Mouse (Mus musculus) C2C12 (cell line): ENCODE results near the gene Fads2. TPM values are rescaled to one million over a fixed set of nuclear protein-coding genes. Genes with fewer than 3 reads are reported as not detected.

Experiments
- H3K27me3 ChIP-seq: one replicate; pipeline ENCODE4 v1.6.1; 2011; ENCODE audit not compliant: control insufficient read depth, insufficient read depth, insufficient read length
- H3K36me3 ChIP-seq: one replicate; pipeline ENCODE4 v1.6.1; 2011; ENCODE audit not compliant: control insufficient read depth, insufficient read depth
- H3K4me3 ChIP-seq: one replicate; pipeline ENCODE4 v1.5.1; 2011; ENCODE audit warnings: mild to moderate bottlenecking, control low read depth; ENCODE audit not compliant: poor library complexity, insufficient read depth, severe bottlenecking
- H3K79me2 ChIP-seq: one replicate; pipeline ENCODE4 v1.6.1; 2011; ENCODE audit not compliant: control insufficient read depth, insufficient read depth
- H3K79me3 ChIP-seq: one replicate; pipeline ENCODE4 v1.6.1; 2011; ENCODE audit warnings: low read depth, control low read depth
- H3ac ChIP-seq: one replicate; pipeline ENCODE3; 2011; ENCODE audit warnings: low read depth; ENCODE audit not compliant: control insufficient read depth, insufficient read length
- CEBPB ChIP-seq: IDR thresholded peaks from one replicate; pipeline ENCODE4 v1.6.1; 2011; ENCODE audit warnings: low read depth, mild to moderate bottlenecking, control low read depth, moderate library complexity
- CTCF ChIP-seq: IDR thresholded peaks from one replicate; pipeline ENCODE4 v1.5.1; 2011; ENCODE audit not compliant: control insufficient read depth, insufficient read depth, insufficient read length
- FOSL1 ChIP-seq: IDR thresholded peaks from one replicate; pipeline ENCODE4 v1.8.0; 2011; ENCODE audit warnings: mild to moderate bottlenecking, low read length; ENCODE audit not compliant: poor library complexity, insufficient read depth, severe bottlenecking
- MAX ChIP-seq: IDR thresholded peaks from one replicate; pipeline ENCODE4 v1.6.1; 2011; ENCODE audit warnings: mild to moderate bottlenecking, control low read depth
- MYOD1 ChIP-seq: IDR thresholded peaks from one replicate; pipeline ENCODE4 v1.6.1; 2011; ENCODE audit warnings: low read depth; ENCODE audit not compliant: control insufficient read depth, insufficient read length
- MYOG ChIP-seq: IDR thresholded peaks from one replicate; pipeline ENCODE4 v1.6.1; 2011; ENCODE audit not compliant: control insufficient read depth, insufficient read length; ENCODE audit errors: extremely low read depth
- USF1 ChIP-seq: IDR thresholded peaks from one replicate; pipeline ENCODE4 v1.6.1; 2011; ENCODE audit warnings: low read depth, mild to moderate bottlenecking, control low read depth, moderate library complexity
- long read RNA-seq, 2 experiments: library from polyadenylated mRNA; unstranded; transcript quantifications; one replicate each; pipeline ENCODE4 v2.0.0; 2019 to 2020
- polyA plus RNA-seq: library from polyadenylated mRNA; unstranded; fragments of >200 nt; fragmentation: generic; extraction: Trizol; gene quantifications from one replicate; pipeline ENCODE4 v1.2.1, GENCODE M21; 2012; ENCODE audit warnings: missing spikeins

Fads2 gene
- polyA plus RNA-seq, result 72.6 TPM
- long read RNA-seq, experiment 1, transcript Fads2-201 (12 exons, 3,150 nt), result major isoform, 34 of 42 reads
- long read RNA-seq, experiment 1, partial matches to known transcripts, result 1 of 42 reads
- long read RNA-seq, experiment 1, other reads (novel, unspliced or antisense), result 7 of 42 reads
- long read RNA-seq, experiment 2, transcript Fads2-201 (12 exons, 3,150 nt), result major isoform, 194 of 207 reads
- long read RNA-seq, experiment 2, partial matches to known transcripts, result 0 of 207 reads
- long read RNA-seq, experiment 2, other reads (novel, unspliced or antisense), result 13 of 207 reads

GRCm38 (mm10) chr19:10101341-10102053 is at the start of gene Fads2:
Gene Fads2, minus strand, starts transcription at chr19:10101746.
- Histone ChIP-seq H3K79me3 (peaks cover 21% of the 10 kb centered on the region), H3K36me3 (peaks cover 14% of the 10 kb centered on the region), H3K27me3 (no peaks in the 10 kb centered on the region), H3K4me3 (peak within 1 kb of the TSS; percentile 79), H3ac (peak within 1 kb of the TSS; percentile 93), H3K79me2 (peaks cover 43% of the 10 kb centered on the region)
- TF ChIP-seq FOSL1 (no peak), CTCF (peak; percentile 1)

- TF ChIP-seq CTCF (no peak), MAX (no peak), MYOD1 (no peak), MYOG (no peak), FOSL1 (no peak), USF1 (no peak)
- Histone ChIP-seq H3K79me2 (no peaks in the 10 kb centered on the region), H3ac (no peak overlapping the region), H3K27me3 (no peaks in the 10 kb centered on the region), H3K36me3 (no peaks in the 10 kb centered on the region), H3K79me3 (no peaks in the 10 kb centered on the region), H3K4me3 (no peak overlapping the region)
Observed at GRCm38 (mm10) chr19:10149189-10149588, 47.6 kb upstream of the Fads2 start.

GRCm38 (mm10) chr19:10148555-10148954 is 47.0 kb upstream of the Fads2 start:
- H3K79me2 ChIP-seq, result no peaks in the 10 kb centered on the region
- TF ChIP-seq MYOD1, result no peak
- TF ChIP-seq CTCF, result no peak
- no peak for TF ChIP-seq USF1
- TF ChIP-seq MAX, result no peak
- no peak for TF ChIP-seq CEBPB
- no peak for TF ChIP-seq MYOG
- TF ChIP-seq FOSL1, result no peak
- H3ac ChIP-seq, result no peak overlapping the region
- H3K79me3 ChIP-seq, result no peaks in the 10 kb centered on the region
- no peak overlapping the region for H3K4me3 ChIP-seq
- H3K36me3 ChIP-seq, result no peaks in the 10 kb centered on the region
- no peaks in the 10 kb centered on the region for H3K27me3 ChIP-seq

GRCm38 (mm10) chr19:10144464-10144863 is 42.9 kb upstream of the Fads2 start:
- TF ChIP-seq CEBPB (no peak), MAX (no peak), FOSL1 (no peak), USF1 (no peak), MYOG (no peak), CTCF (no peak), MYOD1 (no peak)
- H3K79me2 ChIP-seq, result no peaks in the 10 kb centered on the region
- H3K79me3 ChIP-seq, result no peaks in the 10 kb centered on the region
- no peaks in the 10 kb centered on the region for H3K36me3 ChIP-seq
- H3K27me3 ChIP-seq, result no peaks in the 10 kb centered on the region
- H3K4me3 ChIP-seq, result no peak overlapping the region
- H3ac ChIP-seq, result no peak overlapping the region

- no peaks in the 10 kb centered on the region for H3K79me2 ChIP-seq
- no peaks in the 10 kb centered on the region for H3K27me3 ChIP-seq
- H3K4me3 ChIP-seq, result no peak overlapping the region
- no peak overlapping the region for H3ac ChIP-seq
- TF ChIP-seq MYOD1 (no peak), CEBPB (no peak), CTCF (no peak), MYOG (no peak), MAX (no peak), FOSL1 (no peak), USF1 (no peak)
- no peaks in the 10 kb centered on the region for H3K79me3 ChIP-seq
- H3K36me3 ChIP-seq, result no peaks in the 10 kb centered on the region
Observed at GRCm38 (mm10) chr19:10143667-10144066, 42.1 kb upstream of the Fads2 start.

GRCm38 (mm10) chr19:10139736-10140135 is 38.2 kb upstream of the Fads2 start:
- TF ChIP-seq USF1 (no peak), MAX (no peak), CTCF (no peak), MYOG (no peak), CEBPB (no peak), FOSL1 (no peak), MYOD1 (no peak)
- no peaks in the 10 kb centered on the region for H3K36me3 ChIP-seq
- H3K27me3 ChIP-seq, result no peaks in the 10 kb centered on the region
- no peaks in the 10 kb centered on the region for H3K79me3 ChIP-seq
- H3K4me3 ChIP-seq, result no peak overlapping the region
- no peaks in the 10 kb centered on the region for H3K79me2 ChIP-seq
- no peak overlapping the region for H3ac ChIP-seq
